9 mouse cellular contexts compared by ENCODE assay signal in genomic region chr9:67549332-67549731, GRCm38 (mm10). TPM values are rescaled to one million over a fixed set of nuclear protein-coding genes. Genes with fewer than 3 reads are reported as not detected.
DNase-seq lines count a peak whose midpoint lies in the region; ATAC-seq and TF ChIP-seq lines count a peak whose summit lies in the region.
"Had no signal": no experiment of that assay in that cellular context is flagged by ENCODE, and none has a peak within 500 bp of the region (broad histone marks: within the 10 kb centered on the region; RNA-seq: fewer than 3 reads in every experiment).

No protein-coding gene starts in this region.

- H3K27me3 ChIP-seq in heart, embryonic 16.5 days (ENCODE audit: control insufficient read depth, insufficient read depth, low read length) = no peaks in the 10 kb centered on the region
- H3K27me3 ChIP-seq in lung, embryonic 14.5 days (ENCODE audit: insufficient read depth, low read length) = no peaks in the 10 kb centered on the region

- no peak overlapping the region for H3K4me2 ChIP-seq in heart, embryonic 16.5 days (ENCODE audit: low read depth, low read length)
- no peak overlapping the region for H3K4me2 ChIP-seq in lung, embryonic 14.5 days

- H3K36me3 ChIP-seq in heart, embryonic 16.5 days (ENCODE audit: control insufficient read depth, insufficient read depth) = peaks cover 3% of the 10 kb centered on the region
- H3K36me3 ChIP-seq in lung, embryonic 14.5 days (ENCODE audit: insufficient read depth) = no peaks in the 10 kb centered on the region

- peak; percentile 56; the same call in 1 of the 2 replicates for ATAC-seq in heart, embryonic 16.5 days (replicated peaks; ENCODE audit: extremely low read depth, insufficient read depth, low FRiP score)
- ATAC-seq in lung, embryonic 14.5 days (ENCODE audit: insufficient read depth) = peak; percentile 49; the same call in 1 of the 2 replicates
- ATAC-seq in erythroid progenitor cell, adult 5-6 weeks (replicated peaks; ENCODE audit: low FRiP score, poor library complexity, severe bottlenecking) = no peak

- no peak for TF ChIP-seq CTCF in lung, embryonic 14.5 days (IDR thresholded peaks at IDR 0.05; ENCODE audit: low read depth)

- no peak overlapping the region for H3K4me3 ChIP-seq in heart, embryonic 16.5 days (ENCODE audit: low read length)
- H3K4me3 ChIP-seq in lung, embryonic 14.5 days (ENCODE audit: low read depth, low read length) = no peak overlapping the region
- H3K4me3 ChIP-seq: erythroblast, embryonic 14.5 days had no signal

- H3K27ac ChIP-seq in heart, embryonic 16.5 days (ENCODE audit: low read length) = peak overlapping the region; percentile 68
- H3K27ac ChIP-seq in lung, embryonic 14.5 days (ENCODE audit: low read depth) = no peak overlapping the region

- H3K9ac ChIP-seq in heart, embryonic 16.5 days (ENCODE audit: low read length) = 0 out of 2 replicates have a peak overlapping the region, but pooled peaks have one; percentile 6
- H3K9ac ChIP-seq in lung, embryonic 14.5 days = no peak overlapping the region

- H3K4me1 ChIP-seq in heart, embryonic 16.5 days (ENCODE audit: control insufficient read depth, insufficient read depth, low read length) = peaks cover 18% of the 10 kb centered on the region
- no peaks in the 10 kb centered on the region for H3K4me1 ChIP-seq in lung, embryonic 14.5 days (ENCODE audit: insufficient read depth)

- WGBS in heart, embryonic 16.5 days = 37% methylated on average over 4 of the region's 4 CpGs
- 34% methylated on average over 4 of the region's 4 CpGs for WGBS in lung, embryonic 14.5 days

- no peaks in the 10 kb centered on the region for H3K9me3 ChIP-seq in heart, embryonic 16.5 days (replicated peaks; ENCODE audit: control insufficient read depth, low read length)
- H3K9me3 ChIP-seq in lung, embryonic 14.5 days (ENCODE audit: low read depth, low read length) = no peaks in the 10 kb centered on the region

- peak; percentile 27 for DNase-seq in adrenal gland, postnatal 14 days
- no peak for DNase-seq in adrenal gland, adult 8-10 months
- DNase-seq in embryo, embryonic 10 days (ENCODE audit: low spot score) = peak; percentile 57
- peak; percentile 67 for DNase-seq in lung, embryonic 14.5 days
- no peak for DNase-seq in spleen, postnatal 10 days (ENCODE audit: low spot score in 2 of 2)
- no peak for DNase-seq in spleen, adult 12 weeks (ENCODE audit: low spot score)

RNA-seq across cellular contexts. Expression of gene Tln2, which starts 10.2 kb away (rescaled TPM):
- total RNA-seq in adrenal gland, postnatal 14 days (2021) = 24.6 and 27.1 TPM in 2 replicates
- total RNA-seq in adrenal gland, adult 8-10 months (2022) = 10 to 100 TPM; 24.8 to 49.7 (median 31.1) TPM
- 51.5 and 59.3 TPM in 2 replicates for polyA plus RNA-seq in heart, embryonic 16.5 days (2015; fragmentation: Nextera tagmentation; extraction: Ambion mirVana)
- 18.3 and 19.1 TPM in 2 replicates for polyA plus RNA-seq in lung, embryonic 14.5 days (2014; fragmentation: Nextera tagmentation; extraction: Ambion mirVana)
- 3.2 TPM in 1 of 2 replicates, not detected in the other for total RNA-seq in erythroid progenitor cell, adult 5-6 weeks (2015; ENCODE audit: low replicate concordance)
- total RNA-seq in erythroid progenitor cell, adult 5-6 weeks (2017; ENCODE audit: low replicate concordance) = 0.26 TPM in 1 of 2 replicates, not detected in the other

Comparison
In these comparisons a context has a peak if more than half of its experiments do, and no peak if none do; other contexts are left out.
1. DNase-seq: peak in adrenal gland, postnatal 14 days (single experiment), embryo, embryonic 10 days (single experiment) and lung, embryonic 14.5 days (single experiment); none in adrenal gland, adult 8-10 months (single experiment), spleen, postnatal 10 days (0 of 2) and spleen, adult 12 weeks (single experiment).